Mouse (Mus musculus): ENCODE measurements around the gene Pdf. TPM values are rescaled to one million over a fixed set of nuclear protein-coding genes. Genes with fewer than 3 reads are reported as not detected.
A peak's percentile ranks its signal among the peaks of the same experiment; 100 is the strongest.

Gene Pdf
- total and polyA plus RNA-seq, 2 experiments = 19.5 to 32.9 TPM

DNA sequence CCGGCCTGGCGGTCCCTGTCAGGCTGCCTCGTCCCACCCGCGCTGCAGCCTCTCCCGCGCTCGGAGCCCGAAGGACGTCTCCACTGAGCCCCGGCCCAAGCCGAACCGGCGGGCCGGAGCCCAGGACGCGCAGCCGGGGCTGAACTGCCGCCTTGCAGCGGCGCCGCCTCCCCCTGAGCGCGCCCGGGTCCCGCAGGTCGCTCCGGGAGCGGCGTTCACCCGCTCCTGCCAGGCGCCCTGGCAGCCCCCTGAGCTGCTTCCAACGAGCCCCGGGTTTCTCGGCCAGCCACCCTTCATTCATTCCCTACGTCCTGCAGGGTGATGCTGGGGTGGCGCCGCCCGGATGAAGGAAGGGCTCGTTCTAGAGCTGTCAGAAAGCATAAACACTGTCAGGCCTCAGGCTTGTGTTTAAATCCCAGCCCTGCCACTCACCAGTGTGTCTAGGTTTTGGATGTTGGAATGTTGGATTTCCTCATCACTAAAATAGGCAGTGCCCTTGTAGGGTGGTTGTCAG, 16.8 kb downstream of the Pdf start:
- peaks cover 19% of the 10 kb centered on the region for H3K79me2 ChIP-seq (ENCODE audit: control insufficient read depth, insufficient read depth, low read length)
- peak overlapping the region; percentile 95 for H3K4me3 ChIP-seq (ENCODE audit: insufficient read depth, low read depth, low read length)
- peaks cover 2% of the 10 kb centered on the region for H3K4me1 ChIP-seq (ENCODE audit: control insufficient read depth, insufficient read depth, low read length)
- H3K27ac ChIP-seq (replicated peaks; ENCODE audit: insufficient read depth, low read depth, low read length) = peak overlapping the region; percentile 30; the same call in 1 of the 2 replicates
- peak overlapping the region; percentile 99 for H3K9ac ChIP-seq (ENCODE audit: low read depth, low read length)
- DNase-seq (ENCODE audit: extremely low read depth, low read depth, low spot score) = no peak
- TF ChIP-seq CTCF (IDR thresholded peaks at IDR 0.05; ENCODE audit: low read depth, low read length) (no peak), POLR2A (IDR thresholded peaks at IDR 0.05; ENCODE audit: extremely low read depth, insufficient read depth, low read length) (no peak)
- under 1% methylated on average over 39 of the region's 40 CpGs for WGBS
- no peaks in the 10 kb centered on the region for H3K36me3 ChIP-seq (ENCODE audit: control insufficient read depth, insufficient read depth, low read length)
- no peaks in the 10 kb centered on the region for H3K27me3 ChIP-seq (ENCODE audit: control insufficient read depth, insufficient read depth, low read length)

DNA sequence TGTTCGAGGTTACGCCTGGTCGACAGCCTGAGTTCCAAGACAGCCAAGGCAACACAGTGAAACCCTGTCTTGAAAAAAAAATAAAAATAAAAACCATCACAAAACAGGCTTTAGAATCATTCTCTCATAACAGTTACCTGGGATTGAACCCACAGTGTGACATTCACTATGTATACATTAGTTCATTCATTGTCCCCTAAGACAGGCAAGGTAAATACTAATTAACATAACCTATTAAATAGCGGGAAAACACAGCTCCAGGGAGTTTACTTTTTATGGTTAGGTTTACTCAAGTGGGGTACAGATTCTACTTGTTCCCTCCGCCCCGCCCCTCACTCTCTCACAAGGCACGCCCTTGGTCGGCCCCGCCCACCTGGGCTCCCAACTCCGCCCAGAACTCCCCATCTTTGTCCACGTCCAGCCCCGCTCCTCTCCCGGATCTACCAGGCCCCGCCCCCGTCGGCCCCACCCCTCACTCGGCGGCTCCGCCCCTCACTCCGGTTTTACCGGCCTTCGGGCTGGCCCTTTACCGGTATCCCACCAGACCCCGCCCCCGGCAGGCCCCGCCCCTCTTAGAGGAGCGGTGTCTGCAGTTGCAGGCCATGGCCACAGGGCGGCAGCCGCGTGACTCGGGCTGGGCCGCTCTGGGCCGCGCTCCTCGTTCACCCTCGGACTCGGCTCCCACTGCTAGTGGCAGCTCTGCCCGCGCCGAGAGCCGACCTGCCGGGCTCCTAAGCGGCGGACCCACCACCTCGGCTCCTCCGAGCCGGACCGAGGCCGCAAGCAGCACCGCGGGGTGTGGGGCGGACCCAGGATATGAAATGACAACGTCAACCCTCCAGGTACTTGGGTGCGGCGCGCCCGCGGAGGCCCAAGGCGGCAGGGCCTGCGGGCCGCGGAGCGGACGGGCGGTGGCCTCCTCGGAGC, 17.5 kb downstream of the Pdf start, which contains the start of gene Vps4a:
Gene Vps4a (plus strand): TSS at position 573 of the 927 bp plus-strand sequence.
- 5% methylated on average over 64 of the region's 66 CpGs for WGBS
- peak within 1 kb of the TSS; percentile 95 for H3K4me3 ChIP-seq (ENCODE audit: insufficient read depth, low read depth, low read length)
- peak within 1 kb of the TSS; percentile 30; the same call in 1 of the 2 replicates for H3K27ac ChIP-seq (replicated peaks; ENCODE audit: insufficient read depth, low read depth, low read length)
- no peaks in the 10 kb centered on the region for H3K27me3 ChIP-seq (ENCODE audit: control insufficient read depth, insufficient read depth, low read length)
- peaks cover 2% of the 10 kb centered on the region for H3K4me1 ChIP-seq (ENCODE audit: control insufficient read depth, insufficient read depth, low read length)
- peak within 1 kb of the TSS; percentile 99 for H3K9ac ChIP-seq (ENCODE audit: low read depth, low read length)
- TF ChIP-seq CTCF (IDR thresholded peaks at IDR 0.05; ENCODE audit: low read depth, low read length) (peak; percentile 86), POLR2A (IDR thresholded peaks at IDR 0.05; ENCODE audit: extremely low read depth, insufficient read depth, low read length) (peak; percentile 56; the same call in 1 of the 2 replicates)
- H3K36me3 ChIP-seq (ENCODE audit: control insufficient read depth, insufficient read depth, low read length) = no peaks in the 10 kb centered on the region
- H3K79me2 ChIP-seq (ENCODE audit: control insufficient read depth, insufficient read depth, low read length) = peaks cover 19% of the 10 kb centered on the region
- DNase-seq (ENCODE audit: extremely low read depth, low read depth, low spot score) = peak; percentile 77

DNA sequence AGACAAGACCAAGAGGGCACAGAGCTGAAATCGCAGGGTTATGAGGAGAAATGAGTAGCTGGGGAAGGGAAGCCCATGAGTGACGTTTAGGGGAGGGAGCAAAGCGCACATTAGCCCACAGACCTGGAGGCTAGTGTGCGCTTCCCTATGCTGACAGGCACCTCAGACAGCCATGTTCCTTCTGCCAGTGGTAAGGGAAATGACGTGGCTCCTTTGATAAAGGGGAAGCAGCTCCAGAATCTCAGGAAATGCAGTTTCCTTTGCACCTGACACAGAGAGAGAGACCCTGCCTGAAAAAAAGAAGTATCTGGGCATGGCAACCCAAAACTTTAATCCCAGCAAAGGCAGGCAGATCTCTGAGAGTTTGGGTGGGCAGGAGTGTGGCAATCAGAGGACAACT, 18.4 kb downstream of the Pdf start:
- WGBS = 78% methylated on average over 5 of the region's 5 CpGs
- H3K4me3 ChIP-seq (ENCODE audit: insufficient read depth, low read depth, low read length) = no peak overlapping the region
- peaks cover 2% of the 10 kb centered on the region for H3K4me1 ChIP-seq (ENCODE audit: control insufficient read depth, insufficient read depth, low read length)
- no peak for TF ChIP-seq POLR2A (IDR thresholded peaks at IDR 0.05; ENCODE audit: extremely low read depth, insufficient read depth, low read length)
- no peak for TF ChIP-seq CTCF (IDR thresholded peaks at IDR 0.05; ENCODE audit: low read depth, low read length)
- no peak overlapping the region for H3K27ac ChIP-seq (replicated peaks; ENCODE audit: insufficient read depth, low read depth, low read length)
- H3K9ac ChIP-seq (ENCODE audit: low read depth, low read length) = no peak overlapping the region
- no peaks in the 10 kb centered on the region for H3K36me3 ChIP-seq (ENCODE audit: control insufficient read depth, insufficient read depth, low read length)
- H3K27me3 ChIP-seq (ENCODE audit: control insufficient read depth, insufficient read depth, low read length) = no peaks in the 10 kb centered on the region
- peaks cover 19% of the 10 kb centered on the region for H3K79me2 ChIP-seq (ENCODE audit: control insufficient read depth, insufficient read depth, low read length)
- no peak for DNase-seq (ENCODE audit: extremely low read depth, low read depth, low spot score)

DNA sequence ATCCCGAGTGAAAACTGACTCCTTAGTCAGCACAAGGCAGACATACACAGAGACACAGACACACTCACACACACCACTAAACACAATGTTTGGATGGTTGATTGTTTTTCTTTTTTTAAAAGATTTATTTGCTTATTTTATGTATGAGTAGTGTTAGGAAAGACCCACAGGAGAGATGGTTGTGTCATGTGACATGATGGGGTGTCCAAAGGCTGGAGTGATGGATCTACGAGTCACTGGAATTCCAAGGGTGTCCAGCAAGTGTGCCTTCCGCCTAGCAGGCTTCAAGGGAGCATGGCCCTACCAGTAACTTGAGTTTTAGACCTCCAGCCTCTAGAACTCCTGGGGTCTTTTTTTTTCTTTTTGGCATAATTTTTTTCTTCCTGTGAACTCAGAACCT, 19.1 kb downstream of the Pdf start:
- H3K79me2 ChIP-seq (ENCODE audit: control insufficient read depth, insufficient read depth, low read length) = peaks cover 16% of the 10 kb centered on the region
- H3K9ac ChIP-seq (ENCODE audit: low read depth, low read length) = no peak overlapping the region
- H3K27me3 ChIP-seq (ENCODE audit: control insufficient read depth, insufficient read depth, low read length) = no peaks in the 10 kb centered on the region
- H3K27ac ChIP-seq (replicated peaks; ENCODE audit: insufficient read depth, low read depth, low read length) = no peak overlapping the region
- H3K36me3 ChIP-seq (ENCODE audit: control insufficient read depth, insufficient read depth, low read length) = no peaks in the 10 kb centered on the region
- H3K4me3 ChIP-seq (ENCODE audit: insufficient read depth, low read depth, low read length) = no peak overlapping the region
- peaks cover 2% of the 10 kb centered on the region for H3K4me1 ChIP-seq (ENCODE audit: control insufficient read depth, insufficient read depth, low read length)
- no peak for DNase-seq (ENCODE audit: extremely low read depth, low read depth, low spot score)
- WGBS = 90% methylated on average over 3 of the region's 3 CpGs
- TF ChIP-seq CTCF (IDR thresholded peaks at IDR 0.05; ENCODE audit: low read depth, low read length) (no peak), POLR2A (IDR thresholded peaks at IDR 0.05; ENCODE audit: extremely low read depth, insufficient read depth, low read length) (no peak)

DNA sequence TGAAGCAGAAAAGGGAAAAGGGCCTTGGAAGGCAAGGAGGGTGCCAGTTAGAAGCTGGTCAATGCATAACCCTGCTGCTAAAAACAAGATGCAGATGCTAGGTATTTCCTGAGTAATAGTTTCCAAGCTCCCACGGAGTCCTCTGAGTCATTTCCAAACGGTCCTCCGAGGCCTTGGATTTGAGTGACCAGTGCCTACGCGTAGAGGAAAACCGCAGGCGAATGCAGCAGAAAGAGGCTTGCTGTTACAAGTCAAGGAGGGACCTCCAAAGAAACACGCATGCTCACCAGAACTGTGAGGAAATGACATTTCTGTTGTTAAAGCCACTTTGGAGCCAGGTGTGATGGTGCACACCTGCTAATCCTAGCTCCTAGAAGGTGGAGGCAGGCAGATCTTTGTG, 24.9 kb downstream of the Pdf start:
- Histone ChIP-seq H3K9ac (ENCODE audit: low read depth, low read length) (no peak overlapping the region), H3K27ac (replicated peaks; ENCODE audit: insufficient read depth, low read depth, low read length) (no peak overlapping the region), H3K36me3 (ENCODE audit: control insufficient read depth, insufficient read depth, low read length) (no peaks in the 10 kb centered on the region), H3K27me3 (ENCODE audit: control insufficient read depth, insufficient read depth, low read length) (no peaks in the 10 kb centered on the region), H3K4me3 (ENCODE audit: insufficient read depth, low read depth, low read length) (no peak overlapping the region), H3K79me2 (ENCODE audit: control insufficient read depth, insufficient read depth, low read length) (no peaks in the 10 kb centered on the region), H3K4me1 (ENCODE audit: control insufficient read depth, insufficient read depth, low read length) (no peaks in the 10 kb centered on the region)
- no peak for DNase-seq (ENCODE audit: extremely low read depth, low read depth, low spot score)
- 90% methylated on average over 8 of the region's 8 CpGs for WGBS
- no peak for TF ChIP-seq POLR2A (IDR thresholded peaks at IDR 0.05; ENCODE audit: extremely low read depth, insufficient read depth, low read length)
- TF ChIP-seq CTCF (IDR thresholded peaks at IDR 0.05; ENCODE audit: low read depth, low read length) = no peak

Data from liver, adult 2 months (tissue).